Mouse (Mus musculus): ENCODE measurements around the gene Rbm38. TPM values are rescaled to one million over a fixed set of nuclear protein-coding genes. Genes with fewer than 3 reads are reported as not detected.
A peak's percentile ranks its signal among the peaks of the same experiment; 100 is the strongest.

Gene Rbm38
- total RNA-seq, 2 experiments from 2014 or later, result 3.4 to 3.9 TPM

- no peak for DNase-seq (ENCODE audit: low spot score in 2 of 2)
Measured at GRCm38 (mm10) chr2:173014741-173015287, 5.5 kb upstream of the Rbm38 start.

GRCm38 (mm10) chr2:173017940-173018339 lies 2.4 kb upstream of the Rbm38 start:
- no peak for DNase-seq (ENCODE audit: low spot score in 2 of 2)

- no peak for DNase-seq (ENCODE audit: low spot score in 2 of 2)
Measured at GRCm38 (mm10) chr2:173018618-173019017, 1.7 kb upstream of the Rbm38 start.

GRCm38 (mm10) chr2:173019322-173019721 lies 976 bp upstream of the Rbm38 start:
- DNase-seq (ENCODE audit: low spot score in 2 of 2), result no peak

GRCm38 (mm10) chr2:173019790-173020189 lies 508 bp upstream of the Rbm38 start:
- peak; percentile 78 to 79 for DNase-seq (ENCODE audit: low spot score in 2 of 2)

GRCm38 (mm10) chr2:173021633-173022055 lies 1.3 kb downstream of the Rbm38 start:
- DNase-seq (ENCODE audit: low spot score in 2 of 2), result peak; percentile 90 to 91

- peak in 1 of 2 experiments; percentile 24 for DNase-seq (ENCODE audit: low spot score in 2 of 2)
Measured at GRCm38 (mm10) chr2:173022056-173022681, 1.9 kb downstream of the Rbm38 start.

- no peak for DNase-seq (ENCODE audit: low spot score in 2 of 2)
Measured at GRCm38 (mm10) chr2:173022813-173023212, 2.5 kb downstream of the Rbm38 start.

- DNase-seq (ENCODE audit: low spot score in 2 of 2), result no peak
Measured at GRCm38 (mm10) chr2:173023371-173023851, 3.1 kb downstream of the Rbm38 start.

GRCm38 (mm10) chr2:173023966-173024365 lies 3.7 kb downstream of the Rbm38 start:
- DNase-seq (ENCODE audit: low spot score in 2 of 2), result no peak

GRCm38 (mm10) chr2:173024392-173024791 lies 4.1 kb downstream of the Rbm38 start:
- DNase-seq (ENCODE audit: low spot score in 2 of 2), result no peak

GRCm38 (mm10) chr2:173024938-173025337 lies 4.6 kb downstream of the Rbm38 start:
- no peak for DNase-seq (ENCODE audit: low spot score in 2 of 2)

GRCm38 (mm10) chr2:173026286-173026685 lies 6.0 kb downstream of the Rbm38 start:
- no peak for DNase-seq (ENCODE audit: low spot score in 2 of 2)

GRCm38 (mm10) chr2:173026688-173027131 lies 6.4 kb downstream of the Rbm38 start:
- no peak for DNase-seq (ENCODE audit: low spot score in 2 of 2)

- DNase-seq (ENCODE audit: low spot score in 2 of 2), result no peak
Measured at GRCm38 (mm10) chr2:173027169-173027823, 7.0 kb downstream of the Rbm38 start.

GRCm38 (mm10) chr2:173027824-173028495 lies 7.7 kb downstream of the Rbm38 start:
- no peak for DNase-seq (ENCODE audit: low spot score in 2 of 2)

- no peak for DNase-seq (ENCODE audit: low spot score in 2 of 2)
Measured at GRCm38 (mm10) chr2:173028508-173029031, 8.3 kb downstream of the Rbm38 start.

- no peak for DNase-seq (ENCODE audit: low spot score in 2 of 2)
Measured at GRCm38 (mm10) chr2:173030591-173031338, 10.5 kb downstream of the Rbm38 start.

- no peak for DNase-seq (ENCODE audit: low spot score in 2 of 2)
Measured at GRCm38 (mm10) chr2:173033531-173033930, 13.2 kb downstream of the Rbm38 start.

GRCm38 (mm10) chr2:173034998-173035397 lies 14.7 kb downstream of the Rbm38 start:
- no peak for DNase-seq (ENCODE audit: low spot score in 2 of 2)

- no peak for DNase-seq (ENCODE audit: low spot score in 2 of 2)
Measured at GRCm38 (mm10) chr2:173035653-173036052, 15.4 kb downstream of the Rbm38 start.
